Mouse (Mus musculus) heart, embryonic 11.5 days (tissue): ENCODE data around the gene Hoxc5. TPM values are rescaled to one million over a fixed set of nuclear protein-coding genes. Genes with fewer than 3 reads are reported as not detected.

Experiments
- microRNA counts: library from miRNA; unstranded; fragments of <30 nt; microRNA quantifications from one replicate; lab custom pipeline; 2015
- microRNA-seq: library from miRNA; unstranded; fragments of <30 nt; microRNA quantifications from one replicate; pipeline ENCODE4, GENCODE M21; 2016; ENCODE audit warnings: borderline number of aligned reads
- polyA plus RNA-seq: library from polyadenylated mRNA; unstranded; fragments of >200 nt; fragmentation: Nextera tagmentation; extraction: Ambion mirVana; gene quantifications from 2 replicates; pipeline ENCODE4 v1.2.1, GENCODE M21; 2014

The Hoxc5 gene
- polyA plus RNA-seq, 1 experiment from 2014 or later = 1.7 TPM

MicroRNA genes within 50 kb of the gene (microRNA counts, 519-probe panel; counts per million panel counts)
- microRNA mmu-miR-615-3p (lab: Ali Mortazavi, UCI) (32.2 counts per million), microRNA mmu-miR-615-5p (lab: Ali Mortazavi, UCI) (32.2 counts per million)

Small RNAs within 50 kb of the gene (microRNA-seq; reads per million reads assigned to microRNA genes)
- gene Mir196a-2 (7.5 reads per million, percentile 43 among the genes with 10 or more reads in this experiment), gene Mir615 (238 reads per million, percentile 72 among the genes with 10 or more reads in this experiment)

Other genes starting within 250 kb of the Hoxc5 start
- gene Calcoco1, start 245.3 kb upstream of the Hoxc5 start, polyA plus RNA-seq = 33.7 and 47.8 TPM in 2 replicates
- not detected in 2 replicates for gene Hoxc13, start 46.3 kb upstream of the Hoxc5 start, polyA plus RNA-seq
- not detected in 2 replicates for gene Hoxc12, start 30.7 kb upstream of the Hoxc5 start, polyA plus RNA-seq
- not detected in 2 replicates for gene Hoxc11, start 13.0 kb upstream of the Hoxc5 start, polyA plus RNA-seq
- gene Hoxc10, start 647 bp upstream of the Hoxc5 start, polyA plus RNA-seq = 0.10 and 0.18 TPM in 2 replicates
- gene Hoxc9, start 9.0 kb downstream of the Hoxc5 start, polyA plus RNA-seq = not detected in 2 replicates
- gene Hoxc8, start 23.2 kb downstream of the Hoxc5 start, polyA plus RNA-seq = 0.11 and 0.20 TPM in 2 replicates
- gene Hoxc6, start 30.8 kb downstream of the Hoxc5 start, polyA plus RNA-seq = 0.49 and 0.51 TPM in 2 replicates
- 1.2 and 2.0 TPM in 2 replicates for gene Hoxc4, start 51.5 kb downstream of the Hoxc5 start, polyA plus RNA-seq
- 14.7 and 17.7 TPM in 2 replicates for gene Smug1, start 199.6 kb downstream of the Hoxc5 start, polyA plus RNA-seq